Mouse (Mus musculus): Measurements from ENCODE around the gene Ccdc185.

DNA sequence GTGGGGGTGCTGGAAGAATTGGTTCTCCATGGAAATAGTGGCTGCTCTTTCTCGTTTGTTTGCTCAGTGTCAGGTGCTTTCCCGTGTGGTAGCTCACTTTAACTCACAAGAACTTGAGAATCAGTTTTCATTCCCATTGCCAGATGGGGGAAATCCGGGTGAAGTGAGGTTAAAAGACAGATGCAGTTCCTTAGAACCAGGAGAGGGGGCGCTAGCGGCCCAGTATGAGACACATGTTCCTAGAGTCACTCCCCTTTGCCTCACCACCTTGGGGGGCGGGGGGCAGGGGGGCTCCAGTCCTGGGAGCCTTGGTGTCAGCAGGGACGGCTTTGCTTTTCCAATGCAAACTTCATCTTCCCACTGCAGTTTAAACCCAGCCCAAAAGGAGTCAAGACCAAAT, 38.0 kb upstream of the Ccdc185 start:
- no peak for TF ChIP-seq POLR2A (IDR thresholded peaks at IDR 0.05; ENCODE audit: low read depth, low read length)
- TF ChIP-seq CTCF (conservative IDR thresholded peaks at IDR 0.05; ENCODE audit: insufficient read depth, insufficient read length, low read depth, low read length), result peak; percentile 17; the same call in 1 of the 2 replicates

Measured in kidney, adult 2 months (tissue).